Comparison of ENCODE assay signal across 19 mouse cellular contexts in genomic region chr1:97622574-97623208, GRCm38 (mm10). TPM values are rescaled to one million over a fixed set of nuclear protein-coding genes. Genes with fewer than 3 reads are reported as not detected.
DNase-seq lines count a peak whose midpoint lies in the region; ATAC-seq and TF ChIP-seq lines count a peak whose summit lies in the region.
"Had no signal": no experiment of that assay in that cellular context is flagged by ENCODE, and none has a peak within 500 bp of the region (broad histone marks: within the 10 kb centered on the region; RNA-seq: fewer than 3 reads in every experiment).

No protein-coding gene starts in this region.

- no peaks in the 10 kb centered on the region for H3K36me3 ChIP-seq in hindbrain, embryonic 10.5 days
- no peaks in the 10 kb centered on the region for H3K36me3 ChIP-seq in hindbrain, postnatal 0 days (ENCODE audit: insufficient read depth, low read length)
- no peaks in the 10 kb centered on the region for H3K36me3 ChIP-seq in neural tube, embryonic 11.5 days (ENCODE audit: control insufficient read depth, insufficient read depth, low read length)
- H3K36me3 ChIP-seq in forebrain, embryonic 15.5 days = no peaks in the 10 kb centered on the region
- H3K36me3 ChIP-seq in midbrain, embryonic 15.5 days (replicated peaks) = no peaks in the 10 kb centered on the region
- H3K36me3 ChIP-seq: G1E had no signal

- ATAC-seq in hindbrain, postnatal 0 days = no peak
- peak; percentile 66 for ATAC-seq in neural tube, embryonic 11.5 days (ENCODE audit: insufficient read depth, low FRiP score, low TSS enrichment)
- ATAC-seq in forebrain, embryonic 15.5 days (replicated peaks) = peak; percentile 82
- no peak; the same call in 1 of the 2 replicates for ATAC-seq in midbrain, embryonic 15.5 days (replicated peaks)
- ATAC-seq: intestine, embryonic 16.5 days had no signal

- peak overlapping the region; percentile 59 for H3K27ac ChIP-seq in hindbrain, embryonic 10.5 days
- H3K27ac ChIP-seq in hindbrain, postnatal 0 days = no peak overlapping the region
- no peak overlapping the region for H3K27ac ChIP-seq in neural tube, embryonic 11.5 days (ENCODE audit: low read depth, low read length)
- H3K27ac ChIP-seq in forebrain, embryonic 15.5 days (replicated peaks) = peak overlapping the region; percentile 51
- no peak overlapping the region for H3K27ac ChIP-seq in midbrain, embryonic 15.5 days
- H3K27ac ChIP-seq: heart, adult 2 months had no signal

- 23% methylated on average over 5 of the region's 5 CpGs for WGBS in hindbrain, embryonic 10.5 days
- 17% methylated on average over 5 of the region's 5 CpGs for WGBS in hindbrain, postnatal 0 days
- WGBS in neural tube, embryonic 11.5 days = 13% methylated on average over 5 of the region's 5 CpGs
- WGBS in forebrain, embryonic 15.5 days = 4% methylated on average over 5 of the region's 5 CpGs
- 6% methylated on average over 5 of the region's 5 CpGs for WGBS in midbrain, embryonic 15.5 days

- no peaks in the 10 kb centered on the region for H3K9me3 ChIP-seq in hindbrain, embryonic 10.5 days
- H3K9me3 ChIP-seq in hindbrain, postnatal 0 days (ENCODE audit: low read length) = no peaks in the 10 kb centered on the region
- no peaks in the 10 kb centered on the region for H3K9me3 ChIP-seq in neural tube, embryonic 11.5 days (ENCODE audit: control insufficient read depth, low read length)
- H3K9me3 ChIP-seq in forebrain, embryonic 15.5 days = no peaks in the 10 kb centered on the region
- H3K9me3 ChIP-seq in midbrain, embryonic 15.5 days = no peaks in the 10 kb centered on the region

- no peak overlapping the region for H3K4me2 ChIP-seq in hindbrain, postnatal 0 days (ENCODE audit: low read depth, low read length)
- no peak overlapping the region for H3K4me2 ChIP-seq in neural tube, embryonic 11.5 days (ENCODE audit: low read depth)
- H3K4me2 ChIP-seq in forebrain, embryonic 15.5 days (replicated peaks) = peak overlapping the region; percentile 23
- 0 out of 2 replicates have a peak overlapping the region, but pooled peaks have one; percentile 10 for H3K4me2 ChIP-seq in midbrain, embryonic 15.5 days

- no peak for TF ChIP-seq CTCF in hindbrain, postnatal 0 days (IDR thresholded peaks at IDR 0.05; ENCODE audit: low read depth)

- no peaks in the 10 kb centered on the region for H3K27me3 ChIP-seq in hindbrain, embryonic 10.5 days (ENCODE audit: insufficient read depth, poor library complexity, severe bottlenecking)
- H3K27me3 ChIP-seq in hindbrain, postnatal 0 days (ENCODE audit: insufficient read depth, low read length) = no peaks in the 10 kb centered on the region
- H3K27me3 ChIP-seq in neural tube, embryonic 11.5 days (ENCODE audit: control insufficient read depth, insufficient read depth, low read length) = no peaks in the 10 kb centered on the region
- H3K27me3 ChIP-seq in forebrain, embryonic 15.5 days = no peaks in the 10 kb centered on the region
- no peaks in the 10 kb centered on the region for H3K27me3 ChIP-seq in midbrain, embryonic 15.5 days (replicated peaks)

- H3K4me3 ChIP-seq in hindbrain, embryonic 10.5 days = peak overlapping the region; percentile 21; the same call in 1 of the 2 replicates
- H3K4me3 ChIP-seq in hindbrain, postnatal 0 days (ENCODE audit: low read length) = no peak overlapping the region
- H3K4me3 ChIP-seq in neural tube, embryonic 11.5 days (ENCODE audit: low read depth, low read length) = no peak overlapping the region
- H3K4me3 ChIP-seq in forebrain, embryonic 15.5 days = no peak overlapping the region
- H3K4me3 ChIP-seq in midbrain, embryonic 15.5 days = no peak overlapping the region
- H3K4me3 ChIP-seq: heart, adult 2 months had no signal

- no peak for DNase-seq in hindbrain, embryonic 10.5 days (ENCODE audit: low spot score)
- no peak for DNase-seq in hindbrain, postnatal 0 days (ENCODE audit: low spot score)
- DNase-seq in neural tube, embryonic 11.5 days (ENCODE audit: low spot score) = no peak
- DNase-seq in neural tube, embryonic 10.5 days (ENCODE audit: extremely low spot score, low spot score) = no peak
- DNase-seq in adrenal gland, postnatal 14 days = no peak
- DNase-seq in right cerebral cortex, adult 2 months (ENCODE audit: low spot score in 2 of 2) = no peak
- DNase-seq: adrenal gland, postnatal 36 days; cerebellum, adult 2 months; cerebellum, postnatal 36 days; heart, adult 2 months; left cerebral cortex, postnatal 4 days; liver; lung, adult 18-20 months; spleen, adult 18-20 months; thymus, postnatal 25 days had no signal

- H3K4me1 ChIP-seq in hindbrain, embryonic 10.5 days (replicated peaks) = peaks cover 33% of the 10 kb centered on the region
- H3K4me1 ChIP-seq in hindbrain, postnatal 0 days (ENCODE audit: insufficient read depth, low read length) = no peaks in the 10 kb centered on the region
- H3K4me1 ChIP-seq in neural tube, embryonic 11.5 days (ENCODE audit: control insufficient read depth, insufficient read depth, low read length) = no peaks in the 10 kb centered on the region
- peaks cover 26% of the 10 kb centered on the region for H3K4me1 ChIP-seq in forebrain, embryonic 15.5 days
- H3K4me1 ChIP-seq in midbrain, embryonic 15.5 days = peaks cover 4% of the 10 kb centered on the region; the same call in 1 of the 2 replicates

- no peak overlapping the region for H3K9ac ChIP-seq in hindbrain, postnatal 0 days (replicated peaks; ENCODE audit: low read length)
- no peak overlapping the region for H3K9ac ChIP-seq in neural tube, embryonic 11.5 days (ENCODE audit: low read length)
- H3K9ac ChIP-seq in forebrain, embryonic 15.5 days (replicated peaks) = no peak overlapping the region
- no peak overlapping the region for H3K9ac ChIP-seq in midbrain, embryonic 15.5 days

RNA-seq across cellular contexts. Expression of gene D1Ertd622e, which starts 39.2 kb away (rescaled TPM):
- 25.2 and 26.4 TPM in 2 replicates for polyA plus RNA-seq in hindbrain, embryonic 10.5 days (2016; fragmentation: Nextera tagmentation; extraction: Ambion mirVana)
- 57.0 and 60.8 TPM in 2 replicates for total RNA-seq in hindbrain, postnatal 0 days (2014; rRNA removed)
- polyA plus RNA-seq in hindbrain, postnatal 0 days (2015; fragmentation: Nextera tagmentation; extraction: Ambion mirVana) = 53.3 and 58.3 TPM in 2 replicates
- polyA plus RNA-seq in neural tube, embryonic 11.5 days (2014; fragmentation: Nextera tagmentation; extraction: Ambion mirVana) = 29.9 and 33.6 TPM in 2 replicates
- polyA plus RNA-seq in forebrain, embryonic 15.5 days (2015; fragmentation: Nextera tagmentation; extraction: Ambion mirVana) = 54.7 and 58.2 TPM in 2 replicates
- polyA plus RNA-seq in midbrain, embryonic 15.5 days (2015; fragmentation: Nextera tagmentation; extraction: Ambion mirVana) = 57.8 and 65.8 TPM in 2 replicates
- 16.3 and 18.0 TPM in 2 replicates for total RNA-seq in adrenal gland, postnatal 14 days (2021)

Comparison
In these comparisons a context has a peak if more than half of its experiments do, and no peak if none do; other contexts are left out.
1. H3K27ac ChIP-seq: peak in hindbrain, embryonic 10.5 days (single experiment) and forebrain, embryonic 15.5 days (single experiment); none in hindbrain, postnatal 0 days (single experiment), neural tube, embryonic 11.5 days (single experiment) and midbrain, embryonic 15.5 days (single experiment).
2. ATAC-seq: peak in neural tube, embryonic 11.5 days (single experiment) and forebrain, embryonic 15.5 days (single experiment); none in hindbrain, postnatal 0 days (single experiment) and midbrain, embryonic 15.5 days (single experiment).
3. H3K4me2 ChIP-seq: peak in forebrain, embryonic 15.5 days (single experiment) and midbrain, embryonic 15.5 days (single experiment); none in hindbrain, postnatal 0 days (single experiment) and neural tube, embryonic 11.5 days (single experiment).